Mouse (Mus musculus) ES-Bruce4 (cell line): ENCODE data around the gene Gm9736.

ENCODE experiments used
- CTCF ChIP-seq: IDR thresholded peaks from one replicate; pipeline ENCODE4 v1.8.1; 2011; ENCODE audit warnings: low read depth, low read length
- POLR2A ChIP-seq: IDR thresholded peaks from one replicate; pipeline ENCODE4 v1.8.1; 2011; ENCODE audit warnings: low read length; ENCODE audit not compliant: insufficient read depth

GRCm38 (mm10) chr10:77769727-77770126 is 18.6 kb upstream of the Gm9736 start:
- TF ChIP-seq CTCF, result no peak
- TF ChIP-seq POLR2A, result no peak
